Mouse (Mus musculus) layer of hippocampus, adult 8-10 months (tissue): ENCODE results near the gene Ikzf5. TPM values are rescaled to one million over a fixed set of nuclear protein-coding genes. Genes with fewer than 3 reads are reported as not detected.

Experiments used
- DNase-seq, 2 experiments: peaks; one replicate each; pipeline ENCODE4 v3.0.0; 2022; ENCODE audit warnings: low spot score in 2 of 2
- total RNA-seq, 4 experiments: library from RNA; stranded (reverse); gene quantifications; 2 replicates each; pipeline ENCODE4 v1.2.4; 2022

Ikzf5 gene
- total RNA-seq, 4 experiments from 2014 or later, result 47.0 to 53.1 (median 50.9) TPM

GRCm38 (mm10) chr7:131356105-131356504 lies 54.2 kb downstream of the Ikzf5 start:
- no peak for DNase-seq

GRCm38 (mm10) chr7:131345856-131346541 lies 64.3 kb downstream of the Ikzf5 start:
- peak in 1 of 2 experiments; percentile 8 for DNase-seq

Other genes starting within 250 kb of the Ikzf5 start
- gene 5430419D17Rik, start 236.1 kb downstream of the Ikzf5 start, total RNA-seq, result under 1 TPM in 2 of 4 experiments, not detected in 2; 0.09 to 0.10 TPM
- under 1 TPM in 1 of 4 experiments, not detected in 3; 0.16 TPM for gene Cuzd1, start 88.2 kb downstream of the Ikzf5 start, total RNA-seq
- gene Fam24b, start 81.0 kb downstream of the Ikzf5 start, total RNA-seq, result under 1 TPM in 2 of 4 experiments, not detected in 2; 0.68 to 0.75 TPM
- not detected for gene Fam24a, start 76.7 kb downstream of the Ikzf5 start, total RNA-seq
- gene 2310057M21Rik, start 47.8 kb downstream of the Ikzf5 start, total RNA-seq, result 10 to 100 TPM; 22.3 to 28.2 (median 27.6) TPM
- 10 to 100 TPM; 43.9 to 67.5 (median 51.1) TPM for gene Pstk, start 39.4 kb downstream of the Ikzf5 start, total RNA-seq
- gene Acadsb, start 80 bp upstream of the Ikzf5 start, total RNA-seq, result 100 to 1,000 TPM in 2 of 4 experiments, 10 to 100 TPM in 2; 94.7 to 113 (median 102) TPM
- gene Hmx3, start 132.3 kb upstream of the Ikzf5 start, total RNA-seq, result not detected
- gene Hmx2, start 138.3 kb upstream of the Ikzf5 start, total RNA-seq, result not detected
- 10 to 100 TPM; 60.8 to 68.8 (median 62.0) TPM for gene Bub3, start 149.7 kb upstream of the Ikzf5 start, total RNA-seq